Mouse (Mus musculus) midbrain, embryonic 16.5 days (tissue): Measurements from ENCODE around the gene Tfap2e. TPM values are rescaled to one million over a fixed set of nuclear protein-coding genes. Genes with fewer than 3 reads are reported as not detected.

Experiments
- ATAC-seq: fragments of 200-750 bp; cut with Nextera tagmentation; 2 replicates; pipeline ENCODE4 v1.8.0; 2017; ENCODE audit warnings: moderate TSS enrichment
- H3K27ac ChIP-seq: fragments of 300-500 bp; sonication (generic); 2 replicates; pipeline ENCODE4 v1.5.1; 2014; ENCODE audit warnings: mild to moderate bottlenecking, low read length, mixed read lengths
- H3K27me3 ChIP-seq: fragments of 300-500 bp; sonication (generic); 2 replicates; pipeline ENCODE4 v1.6.1; 2014; ENCODE audit warnings: low read depth, low read length, mixed read lengths; ENCODE audit not compliant: control insufficient read depth, insufficient read depth
- H3K36me3 ChIP-seq: fragments of 300-500 bp; sonication (generic); 2 replicates; pipeline ENCODE4 v1.6.1; 2014; ENCODE audit warnings: mild to moderate bottlenecking, low read length, moderate library complexity, mixed read lengths; ENCODE audit not compliant: control insufficient read depth, insufficient read depth
- H3K4me1 ChIP-seq: fragments of 300-500 bp; sonication (generic); 2 replicates; pipeline ENCODE4 v1.6.1; 2014; ENCODE audit warnings: mild to moderate bottlenecking, low read length, mixed read lengths; ENCODE audit not compliant: control insufficient read depth, insufficient read depth
- H3K4me2 ChIP-seq: fragments of 300-500 bp; sonication (generic); 2 replicates; pipeline ENCODE4 v1.6.1; 2014; ENCODE audit warnings: mild to moderate bottlenecking, low read length, mixed read lengths
- H3K4me3 ChIP-seq: fragments of 300-500 bp; sonication (generic); 2 replicates; pipeline ENCODE4 v1.5.1; 2014; ENCODE audit warnings: low read depth, mild to moderate bottlenecking, low read length, moderate library complexity, mixed read lengths
- H3K9ac ChIP-seq: fragments of 300-500 bp; sonication (generic); 2 replicates; pipeline ENCODE4 v1.6.1; 2014; ENCODE audit warnings: low read depth, low read length, mixed read lengths
- H3K9me3 ChIP-seq: fragments of 300-500 bp; sonication (generic); replicated peaks from 2 replicates; pipeline ENCODE4 v1.6.1; 2014; ENCODE audit warnings: mild to moderate bottlenecking, low read length, mixed read lengths; ENCODE audit not compliant: control insufficient read depth, poor library complexity, severe bottlenecking
- WGBS: fragments of 180-500 bp; shearing (Covaris S2); extraction: QIAGEN DNeasy Blood & Tissue Kit; methylation state at CpG from one replicate; pipeline ENCODE4 v1.1.7; 2014; 5-methylcytosine and 5-hydroxymethylcytosine counted together
- polyA plus RNA-seq: library from polyadenylated mRNA; unstranded; fragments of >200 nt; fragmentation: Nextera tagmentation; extraction: Ambion mirVana; gene quantifications from 2 replicates; pipeline ENCODE4 v1.2.1, GENCODE M21; 2015

Tfap2e gene
- polyA plus RNA-seq, 1 experiment from 2014 or later = 0.09 TPM

DNA sequence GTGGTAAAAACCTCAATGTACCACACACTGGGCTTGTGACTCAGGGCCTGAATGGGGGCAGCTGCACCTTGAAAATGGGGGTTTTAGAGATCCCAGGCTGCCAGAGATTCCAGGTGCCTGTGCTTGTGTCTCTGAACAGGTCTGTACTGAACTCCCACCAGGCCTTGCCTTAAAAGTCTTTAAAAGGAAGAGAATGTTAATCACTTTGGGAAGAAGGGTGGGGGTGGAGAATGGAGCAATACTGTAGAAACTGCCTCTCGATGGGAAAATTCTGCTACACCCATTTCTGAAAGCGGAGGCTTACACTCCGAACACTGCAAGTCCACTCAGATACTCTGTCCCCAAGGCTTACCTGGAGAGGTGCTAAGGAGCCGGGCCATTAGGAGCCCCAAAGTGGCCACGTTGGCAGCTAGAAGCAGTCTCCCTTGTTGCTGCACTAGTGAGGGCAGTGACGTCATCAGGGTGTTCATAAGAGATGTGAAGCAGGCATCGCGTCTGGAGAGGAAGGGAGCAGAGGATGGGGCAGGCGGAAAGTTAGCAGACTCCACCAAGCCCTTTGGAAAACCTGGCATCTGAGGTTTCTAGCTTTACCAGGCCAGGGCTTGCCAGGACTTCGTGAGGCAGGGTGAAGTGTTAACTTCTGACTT lies 10.3 kb upstream of the Tfap2e start:
- Histone ChIP-seq H3K4me3 (no peak overlapping the region), H3K36me3 (peaks cover 27% of the 10 kb centered on the region), H3K4me1 (peaks cover 24% of the 10 kb centered on the region), H3K27me3 (peaks cover 9% of the 10 kb centered on the region), H3K4me2 (no peak overlapping the region), H3K27ac (no peak overlapping the region), H3K9me3 (no peaks in the 10 kb centered on the region), H3K9ac (no peak overlapping the region)
- WGBS = 87% methylated on average over 10 of the region's 10 CpGs
- ATAC-seq = no peak

GRCm38 (mm10) chr4:126745506-126746193 lies 9.6 kb upstream of the Tfap2e start:
- WGBS = 34% methylated on average over 13 of the region's 13 CpGs
- Histone ChIP-seq H3K27me3 (peaks cover 9% of the 10 kb centered on the region), H3K9ac (no peak overlapping the region), H3K4me2 (no peak overlapping the region), H3K4me3 (no peak overlapping the region), H3K36me3 (peaks cover 27% of the 10 kb centered on the region), H3K9me3 (no peaks in the 10 kb centered on the region), H3K27ac (no peak overlapping the region), H3K4me1 (peaks cover 18% of the 10 kb centered on the region)
- no peak for ATAC-seq

DNA sequence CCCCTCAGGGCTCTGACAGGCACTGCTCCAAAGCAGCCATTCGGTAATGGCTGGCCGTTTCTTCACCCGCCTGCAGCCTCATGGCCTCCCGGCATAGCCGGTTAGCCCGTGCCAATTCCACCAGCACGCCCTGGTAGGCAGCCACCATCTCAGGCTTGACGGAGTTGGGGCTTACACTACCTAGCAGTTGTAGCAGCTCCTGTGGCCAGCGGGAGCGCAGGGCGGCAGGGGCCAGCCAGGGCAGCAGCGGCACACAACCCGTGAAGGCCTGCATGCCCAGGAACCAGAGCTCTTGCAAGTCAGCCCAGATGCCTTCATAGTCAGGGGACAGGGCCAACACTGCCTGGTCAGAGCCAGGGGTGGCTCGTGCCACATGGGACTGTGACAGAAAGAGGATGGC lies 8.8 kb upstream of the Tfap2e start:
- peaks cover 11% of the 10 kb centered on the region for H3K27me3 ChIP-seq
- peaks cover 27% of the 10 kb centered on the region for H3K36me3 ChIP-seq
- ATAC-seq = no peak
- H3K4me3 ChIP-seq = no peak overlapping the region
- WGBS = 85% methylated on average over 14 of the region's 14 CpGs
- no peak overlapping the region for H3K27ac ChIP-seq
- no peak overlapping the region for H3K4me2 ChIP-seq
- H3K9ac ChIP-seq = no peak overlapping the region
- no peaks in the 10 kb centered on the region for H3K9me3 ChIP-seq
- peaks cover 10% of the 10 kb centered on the region; the same call in 1 of the 2 replicates for H3K4me1 ChIP-seq

GRCm38 (mm10) chr4:126743713-126744112 lies 7.7 kb upstream of the Tfap2e start:
- no peak for ATAC-seq
- H3K4me2 ChIP-seq = no peak overlapping the region
- 7% methylated on average over 11 of the region's 11 CpGs for WGBS
- H3K27ac ChIP-seq = no peak overlapping the region
- H3K4me1 ChIP-seq = peaks cover 3% of the 10 kb centered on the region; the same call in 1 of the 2 replicates
- no peak overlapping the region for H3K9ac ChIP-seq
- peaks cover 19% of the 10 kb centered on the region for H3K27me3 ChIP-seq
- H3K4me3 ChIP-seq = no peak overlapping the region
- H3K36me3 ChIP-seq = peaks cover 22% of the 10 kb centered on the region
- H3K9me3 ChIP-seq = no peaks in the 10 kb centered on the region

DNA sequence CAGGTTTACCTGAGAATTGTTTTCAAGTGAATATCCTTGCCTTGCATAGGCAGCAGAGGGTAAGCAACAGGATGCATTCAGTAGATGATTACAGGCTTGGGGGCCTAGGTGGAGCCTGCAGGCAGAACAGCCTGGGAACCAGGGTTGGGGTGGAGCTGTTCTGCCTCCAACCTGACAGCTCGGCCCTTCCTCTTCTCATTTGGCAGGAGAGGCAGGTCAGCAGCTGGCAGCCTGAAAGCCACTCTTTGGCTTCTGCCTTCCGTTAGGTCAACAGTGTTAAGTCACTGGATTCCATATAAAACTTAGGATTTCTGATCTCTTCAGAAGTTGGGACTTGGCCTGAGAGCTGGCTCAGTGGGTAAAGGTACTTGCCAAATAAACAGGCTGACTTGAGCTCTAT lies 6.9 kb upstream of the Tfap2e start:
- Histone ChIP-seq H3K27me3 (peaks cover 26% of the 10 kb centered on the region), H3K9me3 (no peaks in the 10 kb centered on the region), H3K27ac (no peak overlapping the region), H3K36me3 (peaks cover 22% of the 10 kb centered on the region), H3K9ac (no peak overlapping the region), H3K4me1 (no peaks in the 10 kb centered on the region), H3K4me3 (no peak overlapping the region), H3K4me2 (no peak overlapping the region)
- no peak for ATAC-seq
- WGBS = 73% methylated on average over 2 of the region's 2 CpGs

GRCm38 (mm10) chr4:126741448-126741847 lies 5.4 kb upstream of the Tfap2e start:
- H3K36me3 ChIP-seq = peaks cover 16% of the 10 kb centered on the region
- peak; percentile 59; the same call in 1 of the 2 replicates for ATAC-seq
- no peak overlapping the region for H3K27ac ChIP-seq
- H3K9ac ChIP-seq = no peak overlapping the region
- H3K9me3 ChIP-seq = no peaks in the 10 kb centered on the region
- peaks cover 37% of the 10 kb centered on the region for H3K27me3 ChIP-seq
- WGBS = 4% methylated on average over 12 of the region's 12 CpGs
- no peak overlapping the region for H3K4me3 ChIP-seq
- no peaks in the 10 kb centered on the region for H3K4me1 ChIP-seq
- H3K4me2 ChIP-seq = no peak overlapping the region

DNA sequence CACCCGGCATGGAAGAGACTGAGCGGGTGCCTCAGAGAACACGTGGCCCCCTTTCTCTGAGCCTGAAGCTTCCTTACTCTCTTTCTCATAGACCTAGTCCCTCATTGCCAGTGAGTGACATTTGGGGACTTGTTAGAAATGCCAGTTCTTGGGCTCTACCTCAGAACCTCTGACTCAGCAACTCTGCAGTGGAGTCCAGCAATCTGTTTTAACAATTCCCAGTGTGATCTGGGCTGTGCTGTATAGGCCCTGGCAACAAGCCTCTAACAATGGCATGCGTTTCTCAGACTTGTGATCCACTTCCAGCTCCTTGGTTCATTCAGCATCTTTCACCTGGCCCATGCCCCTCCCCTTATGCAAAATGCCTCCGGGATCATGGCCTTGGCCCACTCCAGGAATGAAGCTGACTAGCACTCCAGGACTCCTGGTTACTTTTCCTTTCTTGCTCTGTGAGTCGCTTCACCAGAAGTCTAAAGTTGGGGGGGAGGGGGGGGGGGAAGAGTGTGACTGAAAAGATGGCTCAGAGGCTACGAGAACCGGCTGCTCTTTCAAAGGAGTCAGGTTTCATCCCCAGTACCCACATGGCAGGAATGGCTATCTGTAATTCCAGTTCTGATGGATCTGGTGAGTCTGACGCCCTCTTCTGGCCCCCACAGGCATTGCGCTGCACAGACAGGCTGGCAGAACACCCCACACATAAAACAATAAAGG lies 4.1 kb upstream of the Tfap2e start:
- no peaks in the 10 kb centered on the region for H3K4me1 ChIP-seq
- no peak overlapping the region for H3K4me3 ChIP-seq
- H3K27me3 ChIP-seq = peaks cover 44% of the 10 kb centered on the region
- no peak overlapping the region for H3K9ac ChIP-seq
- no peak for ATAC-seq
- H3K36me3 ChIP-seq = peaks cover 11% of the 10 kb centered on the region
- no peak overlapping the region for H3K27ac ChIP-seq
- no peak overlapping the region for H3K4me2 ChIP-seq
- no peaks in the 10 kb centered on the region for H3K9me3 ChIP-seq
- WGBS = 15% methylated on average over 10 of the region's 10 CpGs

- H3K9ac ChIP-seq = no peak overlapping the region
- WGBS = 1% methylated on average over 62 of the region's 62 CpGs
- no peaks in the 10 kb centered on the region for H3K9me3 ChIP-seq
- peak overlapping the region; percentile 47 for H3K4me2 ChIP-seq
- H3K4me3 ChIP-seq = peak overlapping the region; percentile 28
- peaks cover 66% of the 10 kb centered on the region for H3K27me3 ChIP-seq
- H3K27ac ChIP-seq = no peak overlapping the region
- ATAC-seq = no peak
- H3K36me3 ChIP-seq = no peaks in the 10 kb centered on the region
- no peaks in the 10 kb centered on the region; the same call in 1 of the 2 replicates for H3K4me1 ChIP-seq
Observed at GRCm38 (mm10) chr4:126735382-126736000, 549 bp downstream of the Tfap2e start.
